Comparison of ENCODE assay signal across 19 mouse cellular contexts in genomic region chr16:22717462-22717861, GRCm38 (mm10).
DNase-seq lines count a peak whose midpoint lies in the region; ATAC-seq and TF ChIP-seq lines count a peak whose summit lies in the region.
"Had no signal": no experiment of that assay in that cellular context is flagged by ENCODE, and none has a peak within 500 bp of the region (broad histone marks: within the 10 kb centered on the region; RNA-seq: fewer than 3 reads in every experiment).

No protein-coding gene starts in this region.

- H3K27ac ChIP-seq in intestine, postnatal 0 days (ENCODE audit: low read depth, low read length), result no peak overlapping the region
- H3K27ac ChIP-seq in intestine, embryonic 16.5 days (ENCODE audit: low read length), result no peak overlapping the region
- no peak overlapping the region for H3K27ac ChIP-seq in lung, embryonic 14.5 days (ENCODE audit: low read depth)
- H3K27ac ChIP-seq in CH12.LX (ENCODE audit: insufficient read depth, low read depth), result no peak overlapping the region
- H3K27ac ChIP-seq: forebrain, embryonic 13.5 days; hindbrain, embryonic 15.5 days; limb, embryonic 12.5 days; liver, embryonic 15.5 days had no signal

- TF ChIP-seq EP300 in CH12.LX (IDR thresholded peaks at IDR 0.05; ENCODE audit: low read length), result no peak

- H3K9me3 ChIP-seq in intestine, postnatal 0 days (ENCODE audit: control insufficient read depth), result no peaks in the 10 kb centered on the region
- H3K9me3 ChIP-seq in intestine, embryonic 16.5 days (ENCODE audit: control insufficient read depth, low read length), result no peaks in the 10 kb centered on the region
- H3K9me3 ChIP-seq in lung, embryonic 14.5 days (ENCODE audit: low read depth, low read length), result no peaks in the 10 kb centered on the region
- H3K9me3 ChIP-seq in CH12.LX (replicated peaks; ENCODE audit: low read length), result no peaks in the 10 kb centered on the region
- H3K9me3 ChIP-seq: forebrain, embryonic 13.5 days; heart, embryonic 12.5 days; hindbrain, embryonic 15.5 days; limb, embryonic 12.5 days; liver, embryonic 15.5 days had no signal

- ATAC-seq in intestine, postnatal 0 days, result no peak
- ATAC-seq in intestine, embryonic 16.5 days, result no peak
- ATAC-seq in lung, embryonic 14.5 days (ENCODE audit: insufficient read depth), result no peak
- ATAC-seq: forebrain, embryonic 13.5 days; midbrain, embryonic 16.5 days had no signal

- 52% methylated on average over 2 of the region's 2 CpGs for WGBS in intestine, postnatal 0 days
- WGBS in intestine, embryonic 16.5 days, result 61% methylated on average over 2 of the region's 2 CpGs
- WGBS in lung, embryonic 14.5 days, result 54% methylated on average over 2 of the region's 2 CpGs

- TF ChIP-seq POLR2A in CH12.LX (IDR thresholded peaks at IDR 0.05; ENCODE audit: low read depth, low read length), result no peak

- in situ Hi-C loops in CH12.LX (cut with MboI; ENCODE audit: low pct_ligation_motif_present, low pct_unique_long_range_greater_than_20kb, low sequenced_read_pairs), result no loop called here

- H3K9ac ChIP-seq in intestine, postnatal 0 days (ENCODE audit: low read depth, low read length), result no peak overlapping the region
- H3K9ac ChIP-seq in intestine, embryonic 16.5 days (ENCODE audit: low read depth, low read length), result no peak overlapping the region
- no peak overlapping the region for H3K9ac ChIP-seq in lung, embryonic 14.5 days
- H3K9ac ChIP-seq in CH12.LX (ENCODE audit: insufficient read depth, low read depth), result no peak overlapping the region
- H3K9ac ChIP-seq: forebrain, embryonic 13.5 days; heart, embryonic 12.5 days; hindbrain, embryonic 15.5 days; limb, embryonic 12.5 days; liver, embryonic 15.5 days had no signal

- no peaks in the 10 kb centered on the region for H3K4me1 ChIP-seq in intestine, postnatal 0 days (replicated peaks; ENCODE audit: control insufficient read depth, insufficient read depth, low read length)
- no peaks in the 10 kb centered on the region for H3K4me1 ChIP-seq in intestine, embryonic 16.5 days (ENCODE audit: control insufficient read depth, insufficient read depth, low read length)
- no peaks in the 10 kb centered on the region for H3K4me1 ChIP-seq in lung, embryonic 14.5 days (ENCODE audit: insufficient read depth)
- H3K4me1 ChIP-seq in CH12.LX (ENCODE audit: control insufficient read depth in 1 of 2, insufficient read depth in 2 of 2), result peaks cover 12 to 22% of the 10 kb centered on the region in 2 experiments
- H3K4me1 ChIP-seq: forebrain, embryonic 13.5 days; hindbrain, embryonic 15.5 days; limb, embryonic 12.5 days; liver, embryonic 15.5 days had no signal

- no peak overlapping the region for H3K4me3 ChIP-seq in intestine, postnatal 0 days (ENCODE audit: low read depth, low read length)
- no peak overlapping the region for H3K4me3 ChIP-seq in intestine, embryonic 16.5 days (ENCODE audit: low read length)
- no peak overlapping the region for H3K4me3 ChIP-seq in lung, embryonic 14.5 days (ENCODE audit: low read depth, low read length)
- H3K4me3 ChIP-seq in CH12.LX (replicated peaks in 1 of 3; ENCODE audit: low read depth in 2 of 3, low read length in 2 of 3, poor library complexity in 1 of 3), result no peak overlapping the region
- H3K4me3 ChIP-seq: forebrain, embryonic 13.5 days; heart, embryonic 12.5 days; hindbrain, embryonic 15.5 days; limb, embryonic 12.5 days; liver, embryonic 15.5 days had no signal

- no peaks in the 10 kb centered on the region for H3K79me2 ChIP-seq in CH12.LX (replicated peaks; ENCODE audit: control insufficient read depth, extremely low read depth, insufficient read depth, poor library complexity, severe bottlenecking)

- peak; percentile 40 for TF ChIP-seq RAD21 in CH12.LX (IDR thresholded peaks at IDR 0.05; ENCODE audit: low read depth, low read length)

- H3K4me2 ChIP-seq in intestine, postnatal 0 days (replicated peaks; ENCODE audit: low read depth), result no peak overlapping the region
- no peak overlapping the region for H3K4me2 ChIP-seq in intestine, embryonic 16.5 days (ENCODE audit: low read depth, low read length)
- H3K4me2 ChIP-seq in lung, embryonic 14.5 days, result no peak overlapping the region
- no peak overlapping the region for H3K4me2 ChIP-seq in CH12.LX (ENCODE audit: insufficient read depth, low read depth, poor library complexity, severe bottlenecking)
- H3K4me2 ChIP-seq: forebrain, embryonic 13.5 days; heart, embryonic 12.5 days; hindbrain, embryonic 15.5 days; limb, embryonic 12.5 days; liver, embryonic 15.5 days had no signal

- no peaks in the 10 kb centered on the region for H3K36me3 ChIP-seq in intestine, postnatal 0 days (ENCODE audit: control insufficient read depth, insufficient read depth)
- H3K36me3 ChIP-seq in intestine, embryonic 16.5 days (ENCODE audit: control insufficient read depth, insufficient read depth, low read length), result no peaks in the 10 kb centered on the region
- H3K36me3 ChIP-seq in lung, embryonic 14.5 days (ENCODE audit: insufficient read depth), result no peaks in the 10 kb centered on the region
- H3K36me3 ChIP-seq in CH12.LX (replicated peaks in 1 of 2; ENCODE audit: control insufficient read depth in 1 of 2, insufficient read depth in 1 of 2, low read length in 1 of 2), result no peaks in the 10 kb centered on the region
- H3K36me3 ChIP-seq: heart, embryonic 12.5 days; hindbrain, embryonic 15.5 days; limb, embryonic 12.5 days; liver, embryonic 15.5 days had no signal

- H3K27me3 ChIP-seq in intestine, postnatal 0 days (replicated peaks; ENCODE audit: control insufficient read depth, insufficient read depth, low read length), result no peaks in the 10 kb centered on the region
- H3K27me3 ChIP-seq in intestine, embryonic 16.5 days (replicated peaks; ENCODE audit: control insufficient read depth, insufficient read depth, low read length), result no peaks in the 10 kb centered on the region
- H3K27me3 ChIP-seq in lung, embryonic 14.5 days (ENCODE audit: insufficient read depth, low read length), result no peaks in the 10 kb centered on the region
- no peaks in the 10 kb centered on the region for H3K27me3 ChIP-seq in CH12.LX (replicated peaks)
- H3K27me3 ChIP-seq: forebrain, embryonic 13.5 days; heart, embryonic 12.5 days; hindbrain, embryonic 15.5 days; limb, embryonic 12.5 days; liver, embryonic 15.5 days had no signal

- dilution Hi-C loops in CH12.LX (cut with MboI; ENCODE audit: extremely low pct_ligation_motif_present, extremely low pct_unique_long_range_greater_than_20kb, low sequenced_read_pairs), result no loop called here

- no peak for DNase-seq in lung, embryonic 14.5 days
- no peak for DNase-seq in lung, postnatal 10 days
- peak; percentile 34 for DNase-seq in CH12.LX (ENCODE audit: extremely low read depth)
- peak; percentile 43 for DNase-seq in R1 (ENCODE audit: low read depth, low spot score)
- DNase-seq in ovary, postnatal 14 days (ENCODE audit: low spot score), result no peak
- DNase-seq: cerebellum, adult 9-10 months; kidney, adult 18-20 months; kidney, postnatal 36 days; layer of hippocampus, adult 9-11 months; lung, postnatal 36 days; right cerebral cortex, postnatal 4 days had no signal

- peak; percentile 39 for TF ChIP-seq CTCF in intestine, postnatal 0 days (IDR thresholded peaks at IDR 0.05; ENCODE audit: low read depth)
- peak; percentile 31; the same call in 1 of the 2 replicates for TF ChIP-seq CTCF in lung, embryonic 14.5 days (IDR thresholded peaks at IDR 0.05; ENCODE audit: low read depth)
- peak; percentile 62 to 63; a peak in 3 of 4 replicates for TF ChIP-seq CTCF in CH12.LX (conservative IDR thresholded peaks at IDR 0.05 in 1 of 2, IDR thresholded peaks at IDR 0.05 in 1 of 2; ENCODE audit: low read depth in 2 of 2, low read length in 2 of 2)

TF ChIP-seq in CH12.LX, 34 proteins besides CTCF, POLR2A, EP300 and RAD21:
- TF ChIP-seq SMC3 (IDR thresholded peaks at IDR 0.05; ENCODE audit: low read depth, low read length), result peak; percentile 37
- no peak for TF ChIP-seq NELFE (IDR thresholded peaks at IDR 0.05; ENCODE audit: low read depth, low read length)
TF ChIP-seq in CH12.LX: peak in this region for 1.

Comparison
In these comparisons a context has a peak if more than half of its experiments do, and no peak if none do; other contexts are left out.
1. DNase-seq: peak in CH12.LX (single experiment) and R1 (single experiment); none in lung, embryonic 14.5 days (single experiment), lung, postnatal 10 days (single experiment) and ovary, postnatal 14 days (single experiment).
2. Peak in every context shown above with its lines, with median percentiles within 50 percentile points of each other: CTCF ChIP-seq.